Mouse (Mus musculus): ENCODE results near the gene Fam117b.

GRCm38 (mm10) chr1:59891185-59891584 is 21.6 kb upstream of the Fam117b start:
- TF ChIP-seq CTCF (IDR thresholded peaks at IDR 0.05; ENCODE audit: control insufficient read depth, insufficient read depth, insufficient replicate concordance, low read depth, low read length) = no peak
- TF ChIP-seq POLR2A (IDR thresholded peaks at IDR 0.05; ENCODE audit: control insufficient read depth, low read depth, low read length) = no peak

All from testis, adult 2 months (tissue).